Mouse (Mus musculus) left cerebral cortex, postnatal 4 days (tissue): ENCODE measurements around the gene Hip1. TPM values are rescaled to one million over a fixed set of nuclear protein-coding genes. Genes with fewer than 3 reads are reported as not detected.
A peak's percentile ranks its signal among the peaks of the same experiment; 100 is the strongest.
"Not testable (repeated sequence)": the region's sequence is repeated elsewhere in the genome, so short reads cannot be mapped to it uniquely, and the experiment has no call there.

ENCODE experiments used
- DNase-seq: peaks from one replicate; pipeline ENCODE4 v3.0.0-alpha.2; 2022
- intact Hi-C: fragments of 180-260 bp; cut with DNase I; formaldehyde crosslinking; loops from one replicate; pipeline ENCODE4 v1.15.1; 2025
- total RNA-seq, 2 experiments: library from RNA; stranded (reverse); gene quantifications; 2 replicates each; pipeline ENCODE4 v1.2.3; 2021

Gene Hip1
- total RNA-seq, 2 experiments from 2014 or later: 99.7 to 102 TPM

DNA sequence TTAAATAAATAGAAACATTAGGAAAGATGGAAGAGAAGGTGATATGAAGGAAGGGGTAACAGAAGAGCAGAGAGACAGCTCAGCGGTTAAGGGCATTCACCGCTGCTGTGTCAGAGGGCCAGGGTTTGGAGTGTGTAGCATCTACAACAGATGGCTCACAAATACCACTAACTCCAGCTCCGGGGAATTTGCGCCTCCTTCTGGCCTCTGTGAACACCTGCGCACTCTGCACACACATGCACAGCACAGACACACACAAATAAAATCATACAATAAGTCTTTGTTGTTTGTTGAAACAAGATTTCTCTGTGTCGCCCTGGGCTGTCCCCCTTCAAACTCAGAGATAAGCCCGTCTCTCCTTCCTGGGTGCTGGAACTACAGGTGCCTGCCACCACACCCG is 49.4 kb downstream of the Hip1 start:
- intact Hi-C loops: no loop called here
- DNase-seq: no peak

DNA sequence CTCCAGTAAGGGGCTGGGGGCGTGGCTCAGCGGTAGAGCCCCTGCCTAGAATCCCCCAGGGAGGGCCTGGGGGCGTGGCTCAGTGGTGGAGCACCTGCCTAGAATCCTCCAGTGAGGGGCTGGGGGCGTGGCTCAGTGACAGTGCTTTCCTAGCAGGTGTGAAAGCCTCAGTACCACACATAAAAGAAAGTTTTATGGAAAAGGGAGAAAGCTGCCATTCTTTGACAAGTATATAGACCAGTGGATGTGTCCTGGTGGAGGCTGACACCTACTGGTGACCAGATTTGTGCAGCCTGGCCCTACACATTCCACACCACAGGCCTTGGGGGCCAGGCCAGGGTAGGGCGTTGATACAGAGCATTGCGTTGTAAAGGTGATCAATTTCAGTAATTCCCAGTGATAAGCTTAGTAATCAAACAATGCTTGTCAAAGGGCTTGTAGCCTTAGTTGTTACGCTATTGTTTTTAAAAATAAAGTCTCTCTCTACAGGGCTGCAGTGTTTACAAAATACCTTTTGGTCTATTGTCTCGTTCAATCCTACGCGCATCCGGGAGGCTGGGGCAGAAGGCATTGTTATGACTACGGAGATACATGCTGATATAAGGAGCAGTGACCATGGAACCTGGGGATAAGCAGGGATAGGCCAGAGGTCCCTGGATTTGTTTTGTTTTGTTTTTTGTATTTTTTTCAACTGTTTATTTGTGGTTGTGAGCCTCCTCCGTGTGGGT is 50.6 kb downstream of the Hip1 start:
- peak; percentile 45 for DNase-seq
- intact Hi-C loops: loop anchor here (5.0 kb wide), 1 partner anchor 87 kb away; no protein-coding TSS in a partner anchor

DNA sequence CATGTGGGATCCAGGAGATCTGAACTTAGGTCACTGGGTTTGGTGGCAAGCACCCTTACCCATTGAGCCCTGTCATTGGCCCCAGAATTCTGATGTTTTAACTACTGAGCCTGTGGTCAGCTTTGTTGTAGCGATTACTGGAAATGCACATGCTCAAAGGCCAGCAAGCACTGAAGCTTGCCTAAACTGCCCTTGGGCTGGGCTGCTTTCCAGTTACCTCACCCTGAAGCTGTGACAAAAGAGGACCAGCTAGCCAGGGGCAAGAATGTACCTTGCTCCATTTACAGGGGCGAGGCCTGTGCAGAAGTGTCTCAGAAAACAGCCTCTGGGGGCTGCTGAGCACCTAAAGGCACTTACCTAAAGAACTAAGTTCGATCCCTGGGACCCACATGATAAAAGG is 51.8 kb downstream of the Hip1 start:
- no peak for DNase-seq
- intact Hi-C loops: loop anchor here (5.0 kb wide), 1 partner anchor 86 kb away; no protein-coding TSS in a partner anchor

DNA sequence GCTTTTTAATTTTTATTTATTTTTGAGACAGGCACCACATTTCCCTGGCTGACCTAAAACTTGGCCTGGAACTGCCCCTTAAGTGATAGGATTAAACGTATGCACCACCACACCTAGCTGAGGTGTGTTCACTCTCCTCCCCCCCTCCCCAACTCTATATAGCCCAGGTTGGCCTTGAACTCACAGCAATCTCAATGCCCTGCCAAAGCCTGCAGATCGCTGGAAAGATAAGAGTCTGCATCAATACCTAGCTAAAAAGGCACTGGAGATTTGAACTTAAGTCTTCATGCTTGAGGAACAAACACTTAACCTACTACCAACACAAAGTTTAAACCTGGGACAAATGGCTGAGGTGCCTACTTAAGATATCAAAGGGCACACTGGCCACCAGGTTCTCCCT is 52.8 kb downstream of the Hip1 start:
- no peak for DNase-seq
- intact Hi-C loops: loop anchor here (5.0 kb wide), 1 partner anchor 85 kb away; no protein-coding TSS in a partner anchor

- intact Hi-C loops: loop anchor here (5.0 kb wide), 1 partner anchor 82 kb away; no protein-coding TSS in a partner anchor
- DNase-seq: no peak
Observed at GRCm38 (mm10) chr5:135489695-135490294, 55.1 kb downstream of the Hip1 start.

- DNase-seq: peak; percentile 81
- intact Hi-C loops: no loop called here
Observed at GRCm38 (mm10) chr5:135488881-135489694, 55.8 kb downstream of the Hip1 start.

DNA sequence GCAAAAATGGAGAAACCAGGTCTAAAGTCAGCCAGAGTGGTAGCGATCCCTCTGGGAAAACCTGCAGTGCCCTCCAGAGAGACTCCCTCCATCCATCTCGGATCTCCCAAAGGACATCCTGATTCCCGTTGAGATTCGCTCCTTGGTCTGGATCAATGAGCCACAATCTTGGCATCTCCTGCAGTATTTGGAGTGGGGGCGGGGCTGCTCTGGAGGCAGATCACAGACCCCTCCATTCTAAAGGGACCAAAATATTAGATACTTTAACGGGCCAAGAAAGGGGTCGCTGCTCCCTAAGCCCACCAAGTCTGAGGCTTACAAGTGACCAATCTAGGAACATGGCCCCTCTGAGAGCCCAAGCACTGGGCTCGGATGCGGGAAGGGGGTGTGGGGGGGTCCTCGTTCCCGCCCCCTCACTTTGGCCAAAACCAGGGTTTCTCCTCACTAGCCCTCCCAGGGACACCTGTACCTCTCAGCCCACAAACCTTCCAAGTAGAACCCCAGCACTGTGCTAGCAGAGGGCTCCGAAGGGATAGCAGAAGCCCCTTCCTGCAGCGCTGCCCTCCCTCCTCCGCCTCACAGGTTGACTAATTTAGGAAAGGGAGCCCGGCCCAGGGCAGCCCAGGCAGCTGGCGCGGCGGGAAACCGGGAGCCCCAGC is 56.6 kb downstream of the Hip1 start:
- intact Hi-C loops: no loop called here
- peak; percentile 31 for DNase-seq

- intact Hi-C loops: no loop called here
Observed at GRCm38 (mm10) chr5:135485289-135485688, 59.6 kb downstream of the Hip1 start.

DNA sequence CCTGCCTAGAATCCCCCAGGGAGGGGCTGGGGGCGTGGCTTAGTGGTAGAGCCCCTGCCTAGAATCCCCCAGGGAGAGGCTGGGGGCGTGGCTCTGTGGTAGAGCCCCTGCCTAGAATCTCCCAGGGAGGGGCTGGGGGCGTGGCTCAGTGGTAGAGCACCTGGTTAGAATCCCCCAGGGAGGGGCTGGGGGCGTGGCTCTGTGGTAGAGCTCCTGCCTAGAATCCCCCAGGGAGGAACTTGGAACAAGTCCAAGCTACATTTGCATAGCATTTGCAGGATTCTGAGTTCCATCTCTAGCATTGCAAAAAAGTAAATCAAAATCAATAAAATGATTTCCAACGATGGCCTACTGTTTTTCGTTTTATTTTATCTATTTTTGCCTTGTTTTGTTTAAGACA is 61.1 kb downstream of the Hip1 start:
- intact Hi-C loops: not testable (repeated sequence)

More at GRCm38 (mm10) chr5:135485289-135485688, 59.6 kb downstream of the Hip1 start:
- DNase-seq: no peak

GRCm38 (mm10) chr5:135478877-135479600 is 65.9 kb downstream of the Hip1 start:
- DNase-seq: no peak
- intact Hi-C loops: no loop called here

More for the DNA sequence above, 61.1 kb downstream of the Hip1 start:
- DNase-seq: not testable (repeated sequence)

DNA sequence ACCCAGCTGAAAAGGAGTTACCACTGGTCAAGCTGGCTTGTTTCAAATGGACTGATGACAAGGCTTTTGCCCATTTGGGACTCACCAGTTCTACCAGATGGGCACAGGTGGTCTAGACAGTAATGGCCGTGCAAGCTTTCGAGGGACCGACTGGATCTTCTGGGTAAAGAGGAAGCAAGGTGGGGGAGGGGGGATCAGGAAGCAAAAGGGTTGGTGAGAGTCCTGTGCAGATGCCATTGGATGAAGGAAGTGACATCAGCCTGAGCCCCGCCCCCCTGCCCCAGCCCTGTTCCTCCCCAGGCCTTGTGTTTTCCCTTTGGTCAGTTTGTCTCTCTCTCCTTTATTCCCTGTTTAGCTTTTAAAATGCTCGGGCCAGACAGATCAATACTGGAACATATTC is 68.7 kb downstream of the Hip1 start:
- intact Hi-C loops: no loop called here
- DNase-seq: no peak

GRCm38 (mm10) chr5:135472405-135472804 is 72.5 kb downstream of the Hip1 start:
- intact Hi-C loops: no loop called here

GRCm38 (mm10) chr5:135471747-135472146 is 73.2 kb downstream of the Hip1 start:
- intact Hi-C loops: no loop called here

More at GRCm38 (mm10) chr5:135472405-135472804, 72.5 kb downstream of the Hip1 start:
- DNase-seq: no peak

DNA sequence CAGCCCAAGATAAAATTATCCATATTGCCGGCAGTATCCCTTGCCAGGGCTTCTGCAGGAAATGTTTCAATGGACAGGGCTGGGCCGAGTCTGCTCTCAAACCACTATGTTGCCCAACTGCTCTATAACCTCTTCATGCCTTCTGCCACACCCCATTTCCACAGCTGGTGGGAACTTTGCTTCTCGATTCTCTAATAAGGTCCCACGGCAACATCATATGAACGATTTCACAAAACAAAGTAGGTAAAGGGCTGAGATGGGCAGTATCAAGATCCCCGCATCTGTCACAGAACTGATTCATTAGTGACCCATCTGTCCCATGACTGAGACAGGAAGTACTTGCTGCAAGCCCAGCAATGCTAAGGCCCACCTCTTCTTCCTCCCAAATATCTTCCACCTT is 76.6 kb downstream of the Hip1 start:
- intact Hi-C loops: no loop called here
- DNase-seq: no peak

More at GRCm38 (mm10) chr5:135471747-135472146, 73.2 kb downstream of the Hip1 start:
- DNase-seq: no peak

DNA sequence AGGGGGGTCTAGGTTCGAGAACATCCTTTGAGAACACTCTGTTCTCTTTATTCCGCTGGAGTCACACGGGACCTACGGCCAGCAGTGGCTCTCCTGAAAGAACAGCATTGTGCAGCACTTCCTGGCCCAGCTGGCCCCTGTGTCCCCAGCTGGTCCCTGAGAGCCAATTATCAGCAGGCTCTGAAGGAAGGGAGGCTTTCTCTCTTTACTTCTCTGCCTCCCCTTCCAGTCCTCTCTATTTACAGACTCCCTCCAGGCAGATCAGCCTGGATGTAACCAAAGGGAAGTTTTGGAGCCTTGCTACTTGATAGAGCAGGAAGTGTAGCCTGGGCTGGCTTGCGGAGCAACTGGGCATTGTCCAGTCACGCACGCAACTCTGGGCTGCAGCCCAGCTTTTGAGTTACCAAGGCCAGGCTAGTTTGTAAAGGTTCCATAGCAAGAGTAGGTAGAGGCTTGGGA is 79.1 kb downstream of the Hip1 start:
- peak; percentile 45 for DNase-seq
- intact Hi-C loops: no loop called here

DNA sequence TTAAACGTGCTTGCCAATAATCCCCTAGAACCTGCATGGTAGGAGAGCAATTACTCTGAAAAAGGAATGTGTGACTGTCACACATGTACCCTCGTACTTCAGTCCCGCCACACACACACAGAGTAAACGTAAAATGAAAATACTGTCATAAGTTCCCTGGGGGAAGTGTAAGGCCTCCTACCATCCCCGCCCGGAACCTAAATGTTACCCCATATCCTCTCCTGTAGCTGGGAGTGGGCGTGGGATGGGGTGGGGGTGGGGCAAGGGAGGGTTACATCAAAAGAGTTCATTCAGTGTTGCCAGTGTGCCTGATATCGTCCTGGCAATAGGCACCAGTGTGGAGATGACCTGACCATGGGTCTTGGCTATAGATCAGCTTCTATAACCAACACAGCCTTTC is 81.5 kb downstream of the Hip1 start:
- intact Hi-C loops: no loop called here
- no peak for DNase-seq

GRCm38 (mm10) chr5:135460833-135461173 is 84.1 kb downstream of the Hip1 start:
- no peak for DNase-seq
- intact Hi-C loops: no loop called here

- intact Hi-C loops: no loop called here
- peak; percentile 90 for DNase-seq
Observed at GRCm38 (mm10) chr5:135460152-135460832, 84.6 kb downstream of the Hip1 start.

DNA sequence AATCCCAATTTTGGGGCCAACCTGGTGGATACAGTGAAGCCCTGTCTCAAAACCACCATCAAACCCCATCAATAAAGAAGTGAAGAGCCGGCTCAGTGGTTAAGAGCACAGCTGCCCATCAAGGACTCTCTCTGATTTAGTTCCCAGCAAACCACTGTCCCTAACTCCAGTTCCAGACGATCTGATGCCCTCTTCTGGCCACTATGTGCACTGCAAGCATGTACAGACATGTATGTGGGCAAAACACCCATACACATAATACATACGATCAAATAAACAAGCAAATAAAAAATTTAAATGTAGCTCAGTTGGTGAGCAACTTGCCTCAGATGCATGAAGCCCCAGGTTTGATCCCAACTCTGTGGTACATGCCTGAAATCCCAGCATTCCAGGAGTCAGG is 85.4 kb downstream of the Hip1 start:
- intact Hi-C loops: no loop called here
- DNase-seq: peak; percentile 37
